Mouse (Mus musculus) forebrain, embryonic 12.5 days (tissue): ENCODE data around the gene Cpxm2. TPM values are rescaled to one million over a fixed set of nuclear protein-coding genes. Genes with fewer than 3 reads are reported as not detected.

ENCODE experiments used
- ATAC-seq: fragments of 200-750 bp; cut with Nextera tagmentation; 2 replicates; pipeline ENCODE4 v1.8.0; 2017; ENCODE audit warnings: moderate TSS enrichment; ENCODE audit not compliant: low FRiP score
- H3K27ac ChIP-seq: fragments of 300-500 bp; sonication (generic); 2 replicates; pipeline ENCODE4 v1.5.1; 2016; ENCODE audit warnings: mild to moderate bottlenecking
- H3K27me3 ChIP-seq: fragments of 300-500 bp; sonication (generic); 2 replicates; pipeline ENCODE4 v1.6.1; 2016; ENCODE audit warnings: mild to moderate bottlenecking
- H3K36me3 ChIP-seq: fragments of 300-500 bp; sonication (generic); replicated peaks from 2 replicates; pipeline ENCODE4 v1.6.1; 2016; ENCODE audit warnings: mild to moderate bottlenecking
- H3K4me1 ChIP-seq: fragments of 300-500 bp; sonication (generic); 2 replicates; pipeline ENCODE4 v1.6.1; 2016
- H3K4me2 ChIP-seq: fragments of 300-500 bp; sonication (generic); 2 replicates; pipeline ENCODE4 v1.6.1; 2016; ENCODE audit warnings: mild to moderate bottlenecking, moderate library complexity
- H3K4me3 ChIP-seq: fragments of 300-500 bp; sonication (generic); replicated peaks from 2 replicates; pipeline ENCODE4 v1.5.1; 2016; ENCODE audit warnings: mild to moderate bottlenecking
- H3K9ac ChIP-seq: fragments of 300-500 bp; sonication (generic); 2 replicates; pipeline ENCODE4 v1.6.1; 2016; ENCODE audit warnings: mild to moderate bottlenecking
- H3K9me3 ChIP-seq: fragments of 300-500 bp; sonication (generic); 2 replicates; pipeline ENCODE4 v1.6.1; 2016
- WGBS: fragments of 180-500 bp; shearing (Covaris S2); methylation state at CpG from one replicate; pipeline ENCODE4 v1.1.7; 2016; 5-methylcytosine and 5-hydroxymethylcytosine counted together
- polyA plus RNA-seq: library from polyadenylated mRNA; unstranded; fragments of >200 nt; fragmentation: Nextera tagmentation; extraction: Ambion mirVana; gene quantifications from 2 replicates; pipeline ENCODE4 v1.2.1, GENCODE M21; 2016

Gene Cpxm2
- polyA plus RNA-seq, 1 experiment from 2014 or later, result 3.1 TPM

DNA sequence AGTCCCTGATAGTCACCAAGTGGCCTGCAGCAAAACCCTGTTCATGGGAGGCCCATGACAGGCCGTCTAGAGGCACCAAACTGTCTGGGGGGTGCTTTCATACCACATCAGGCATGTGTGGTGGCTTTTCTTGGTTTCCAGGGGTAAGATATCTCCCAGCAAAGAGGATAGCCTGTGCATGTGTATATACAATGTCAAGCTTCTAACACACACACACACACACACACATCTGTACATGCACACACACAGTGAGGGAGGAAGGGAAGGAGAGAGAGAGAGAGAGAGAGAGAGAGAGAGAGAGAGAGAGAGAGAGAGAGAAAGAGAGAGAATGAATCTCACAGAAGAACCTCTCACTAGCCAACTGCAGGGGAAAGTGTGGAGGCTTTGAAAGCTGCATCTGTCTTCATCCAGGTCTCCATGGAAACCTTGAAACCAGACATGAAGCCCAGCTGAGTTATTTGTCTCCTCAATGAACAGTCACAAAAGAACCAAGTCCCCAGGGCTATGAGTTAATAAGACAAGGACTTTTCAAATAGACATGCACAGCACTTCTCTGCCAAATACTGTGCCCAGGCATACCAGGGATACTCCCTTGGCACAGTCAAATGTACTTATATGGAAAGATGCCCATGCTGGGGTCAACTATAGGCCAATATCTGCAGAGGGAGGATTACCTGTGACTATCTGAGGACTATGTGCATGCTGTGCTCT lies 141.4 kb downstream of the Cpxm2 start:
- ATAC-seq, result peak; percentile 36; the same call in 1 of the 2 replicates
- Histone ChIP-seq H3K27ac (peak overlapping the region; percentile 60; the same call in 1 of the 2 replicates), H3K36me3 (no peaks in the 10 kb centered on the region), H3K4me2 (no peak overlapping the region), H3K9me3 (no peaks in the 10 kb centered on the region), H3K9ac (no peak overlapping the region), H3K27me3 (peaks cover 3% of the 10 kb centered on the region; the same call in 1 of the 2 replicates), H3K4me3 (no peak overlapping the region), H3K4me1 (peaks cover 20% of the 10 kb centered on the region)
- WGBS, result 16% methylated on average over 1 of the region's 1 CpGs

DNA sequence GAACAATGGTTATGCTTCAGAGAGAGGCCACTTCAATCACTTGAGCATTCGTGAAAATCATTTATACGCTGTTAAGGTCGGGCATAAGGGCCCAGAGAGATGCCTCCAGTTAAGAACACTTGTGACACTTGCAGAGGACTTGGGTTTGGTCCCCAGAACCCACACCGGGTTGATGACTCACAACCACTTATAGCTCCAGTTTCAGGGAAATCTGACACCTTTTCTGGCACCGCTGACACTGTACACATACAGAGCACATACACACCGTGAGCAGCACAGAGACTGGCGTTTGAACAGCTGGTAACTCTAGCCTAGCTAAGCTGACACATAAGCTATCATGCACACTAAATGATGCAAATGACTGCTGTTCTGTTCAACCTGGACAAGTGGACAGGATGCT lies 145.5 kb downstream of the Cpxm2 start:
- H3K4me1 ChIP-seq, result peaks cover 20% of the 10 kb centered on the region
- no peak overlapping the region for H3K27ac ChIP-seq
- 88% methylated on average over 7 of the region's 7 CpGs for WGBS
- H3K36me3 ChIP-seq, result no peaks in the 10 kb centered on the region
- H3K4me2 ChIP-seq, result no peak overlapping the region
- no peak overlapping the region for H3K4me3 ChIP-seq
- no peaks in the 10 kb centered on the region for H3K9me3 ChIP-seq
- H3K27me3 ChIP-seq, result no peaks in the 10 kb centered on the region; the same call in 1 of the 2 replicates
- no peak overlapping the region for H3K9ac ChIP-seq
- ATAC-seq, result no peak

DNA sequence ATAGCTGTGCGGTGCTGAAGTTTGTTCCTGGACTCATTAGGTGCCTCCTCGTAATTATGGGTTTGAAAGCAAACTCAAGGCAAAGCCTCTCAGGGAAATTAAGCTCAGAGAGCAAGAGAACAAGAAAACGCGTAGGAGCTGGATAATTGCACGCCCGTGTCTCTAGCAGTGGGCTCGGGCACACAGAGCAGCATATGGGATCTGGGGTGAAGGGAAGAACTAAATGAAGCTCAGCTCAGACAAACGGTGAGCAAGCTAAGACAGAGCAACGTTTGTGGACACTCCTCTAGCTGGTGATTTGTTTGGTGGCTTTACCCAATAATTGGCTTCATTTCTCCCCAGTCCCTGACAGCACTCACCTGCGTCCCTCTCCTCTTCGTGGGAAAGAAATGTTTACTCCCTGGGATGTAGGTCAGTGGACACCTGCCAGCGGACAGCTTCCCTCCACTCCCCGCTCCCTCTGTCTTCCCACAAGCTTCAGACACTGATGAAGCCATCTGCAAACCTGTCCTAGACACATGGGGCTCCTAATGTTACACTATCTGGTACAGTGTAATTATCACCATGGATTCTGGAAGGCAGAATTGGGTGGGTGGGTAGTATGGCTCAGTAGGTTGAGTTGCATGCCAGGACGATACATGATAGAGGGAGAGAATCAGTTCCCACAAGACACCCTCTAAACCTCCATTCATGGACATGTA lies 148.4 kb downstream of the Cpxm2 start:
- Histone ChIP-seq H3K27ac (no peak overlapping the region), H3K4me1 (peaks cover 2% of the 10 kb centered on the region; the same call in 1 of the 2 replicates), H3K36me3 (no peaks in the 10 kb centered on the region), H3K9me3 (no peaks in the 10 kb centered on the region), H3K27me3 (no peaks in the 10 kb centered on the region; the same call in 1 of the 2 replicates), H3K4me2 (no peak overlapping the region), H3K4me3 (no peak overlapping the region), H3K9ac (no peak overlapping the region)
- no peak; the same call in 1 of the 2 replicates for ATAC-seq
- 54% methylated on average over 14 of the region's 14 CpGs for WGBS

DNA sequence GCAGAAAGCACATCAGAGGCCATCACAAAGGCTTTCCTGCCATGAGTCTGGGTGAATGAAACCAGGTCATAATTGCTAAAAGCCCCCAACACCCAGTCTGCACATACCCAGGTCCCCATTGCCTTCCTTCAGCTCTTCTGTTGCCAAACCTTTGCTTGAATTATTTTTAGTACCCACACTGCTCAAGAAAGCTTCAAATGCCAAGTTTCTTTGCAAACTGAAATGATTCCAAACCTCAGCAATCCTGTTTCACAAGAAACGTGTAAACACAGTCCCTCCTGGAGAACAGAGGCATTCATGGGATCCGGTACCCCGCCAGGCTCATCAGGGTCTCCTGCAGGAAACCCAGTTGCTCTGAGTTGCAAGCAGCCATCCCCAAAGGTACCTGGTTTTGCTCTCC lies 161.7 kb downstream of the Cpxm2 start:
- H3K4me2 ChIP-seq, result no peak overlapping the region
- H3K36me3 ChIP-seq, result no peaks in the 10 kb centered on the region
- WGBS, result 75% methylated on average over 3 of the region's 3 CpGs
- H3K4me1 ChIP-seq, result no peaks in the 10 kb centered on the region
- H3K9me3 ChIP-seq, result no peaks in the 10 kb centered on the region
- ATAC-seq, result no peak
- no peaks in the 10 kb centered on the region for H3K27me3 ChIP-seq
- H3K27ac ChIP-seq, result no peak overlapping the region
- H3K4me3 ChIP-seq, result no peak overlapping the region
- H3K9ac ChIP-seq, result no peak overlapping the region

DNA sequence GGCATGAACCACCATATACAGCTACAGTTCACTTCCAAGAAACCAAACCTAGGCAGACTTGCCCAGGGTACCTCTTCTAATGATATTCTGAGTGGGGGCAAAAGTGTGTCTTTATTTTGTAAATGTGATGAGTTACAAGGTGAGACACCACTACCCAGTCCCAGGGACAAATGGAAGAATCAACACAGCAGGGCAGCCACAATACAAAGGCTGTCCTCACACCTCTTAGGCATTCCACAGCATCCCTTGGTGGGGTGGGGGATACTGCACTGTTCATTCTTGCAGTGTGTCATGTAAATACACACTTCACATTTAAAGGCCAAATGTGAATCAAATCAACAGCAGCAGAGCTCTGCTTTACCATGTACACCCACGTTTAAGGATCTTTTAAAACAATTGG lies 162.3 kb downstream of the Cpxm2 start:
- Histone ChIP-seq H3K36me3 (no peaks in the 10 kb centered on the region), H3K9me3 (no peaks in the 10 kb centered on the region), H3K4me3 (no peak overlapping the region), H3K27me3 (no peaks in the 10 kb centered on the region), H3K4me1 (no peaks in the 10 kb centered on the region), H3K4me2 (no peak overlapping the region), H3K9ac (no peak overlapping the region), H3K27ac (no peak overlapping the region)
- ATAC-seq, result no peak
- WGBS, result 52% methylated on average over 1 of the region's 1 CpGs

DNA sequence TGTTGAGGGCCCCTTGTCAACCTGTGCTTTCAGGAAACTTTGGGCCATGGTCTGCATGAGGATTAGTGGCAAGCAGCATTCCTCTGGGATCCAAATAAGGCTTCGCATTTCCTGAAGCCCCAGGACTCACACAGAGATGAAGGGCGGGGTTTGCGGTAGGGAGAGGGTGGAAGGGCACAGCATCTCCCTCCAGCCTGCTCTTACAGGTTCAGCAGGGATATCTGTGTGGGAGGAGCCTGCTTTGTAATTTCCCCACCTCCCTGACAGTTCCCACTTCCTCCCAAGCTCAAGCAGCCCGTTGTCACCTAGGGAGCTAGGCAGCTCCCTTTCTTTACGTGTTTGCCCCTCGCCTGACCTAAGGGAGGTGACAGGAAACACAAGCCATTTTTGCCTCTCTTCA lies 165.5 kb downstream of the Cpxm2 start:
- no peaks in the 10 kb centered on the region for H3K9me3 ChIP-seq
- no peak overlapping the region for H3K4me2 ChIP-seq
- H3K4me1 ChIP-seq, result no peaks in the 10 kb centered on the region
- H3K9ac ChIP-seq, result no peak overlapping the region
- whole genome bisulfite sequencing, result 35% methylated on average over 6 of the region's 6 CpGs
- no peak overlapping the region for H3K4me3 ChIP-seq
- no peaks in the 10 kb centered on the region for H3K36me3 ChIP-seq
- H3K27me3 ChIP-seq, result no peaks in the 10 kb centered on the region
- no peak overlapping the region for H3K27ac ChIP-seq
- ATAC-seq, result no peak

Other genes starting within 250 kb of the Cpxm2 start
- 0.65 and 0.77 TPM in 2 replicates for gene Gpr26, start 188.3 kb downstream of the Cpxm2 start, polyA plus RNA-seq
- 13.8 and 15.6 TPM in 2 replicates for gene Chst15, start 162.5 kb upstream of the Cpxm2 start, polyA plus RNA-seq